Mouse (Mus musculus) B cell, adult 2 months (primary cell): Measurements from ENCODE around the gene Chac2.
"Not testable (repeated sequence)": the region's sequence is repeated elsewhere in the genome, so short reads cannot be mapped to it uniquely, and the experiment has no call there.

Experiments
- DNase-seq, 2 experiments: peaks; one replicate each; pipeline ENCODE4 v3.0.0; 2022

Chac2 gene

GRCm38 (mm10) chr11:30985877-30986624 lies at the start of gene Chac2:
Gene Chac2, minus strand, starts transcription at chr11:30986350.
- peak; percentile 77 for DNase-seq

- no peak for DNase-seq
Observed at GRCm38 (mm10) chr11:31034958-31035357, 48.8 kb upstream of the Chac2 start.

GRCm38 (mm10) chr11:31017466-31017865 lies 31.3 kb upstream of the Chac2 start:
- DNase-seq: not testable (repeated sequence)

GRCm38 (mm10) chr11:31009668-31010067 lies 23.5 kb upstream of the Chac2 start:
- DNase-seq: not testable (repeated sequence)

- no peak for DNase-seq
Observed at GRCm38 (mm10) chr11:31001169-31001908, 15.2 kb upstream of the Chac2 start.

GRCm38 (mm10) chr11:31000028-31000427 lies 13.9 kb upstream of the Chac2 start:
- peak; percentile 31 to 42 for DNase-seq

- no peak for DNase-seq
Observed at GRCm38 (mm10) chr11:30998704-30999103, 12.6 kb upstream of the Chac2 start.

- no peak for DNase-seq
Observed at GRCm38 (mm10) chr11:30998199-30998598, 12.0 kb upstream of the Chac2 start.

GRCm38 (mm10) chr11:30996670-30997069 lies 10.5 kb upstream of the Chac2 start:
- no peak for DNase-seq

- DNase-seq: no peak
Observed at GRCm38 (mm10) chr11:30986625-30987017, 471 bp upstream of the Chac2 start.

GRCm38 (mm10) chr11:30985237-30985636 lies 913 bp downstream of the Chac2 start:
- no peak for DNase-seq

GRCm38 (mm10) chr11:30954279-30954725 lies 31.8 kb downstream of the Chac2 start, which contains the start of gene Erlec1:
Gene Erlec1, minus strand, starts transcription at chr11:30954335.
- DNase-seq: peak; percentile 84 to 86

- peak; percentile 35 to 40 for DNase-seq
Observed at GRCm38 (mm10) chr11:30953469-30954154, 32.5 kb downstream of the Chac2 start.

GRCm38 (mm10) chr11:30952829-30953228 lies 33.3 kb downstream of the Chac2 start:
- no peak for DNase-seq

- DNase-seq: no peak
Observed at GRCm38 (mm10) chr11:30943522-30943921, 42.6 kb downstream of the Chac2 start.

GRCm38 (mm10) chr11:30928498-30928897 lies 57.7 kb downstream of the Chac2 start:
- DNase-seq: no peak

GRCm38 (mm10) chr11:30928079-30928478 lies 58.1 kb downstream of the Chac2 start:
- DNase-seq: no peak
